Mouse (Mus musculus): ENCODE measurements around the gene Phlda2. TPM values are rescaled to one million over a fixed set of nuclear protein-coding genes. Genes with fewer than 3 reads are reported as not detected.

The Phlda2 gene
- polyA plus RNA-seq, 1 experiment from 2014 or later: 6.3 TPM

Other genes starting within 250 kb of the Phlda2 start
- gene Cdkn1c, start 42.1 kb downstream of the Phlda2 start, polyA plus RNA-seq (2014; fragmentation: Nextera tagmentation; extraction: Ambion mirVana): 2,410 and 2,543 TPM in 2 replicates
- 2.5 and 2.8 TPM in 2 replicates for gene Slc22a18, start 29.4 kb downstream of the Phlda2 start, polyA plus RNA-seq (2014; fragmentation: Nextera tagmentation; extraction: Ambion mirVana)
- gene Nap1l4, start 46.0 kb upstream of the Phlda2 start, polyA plus RNA-seq (2014; fragmentation: Nextera tagmentation; extraction: Ambion mirVana): 107 and 113 TPM in 2 replicates
- 49.2 and 52.2 TPM in 2 replicates for gene Cars, start 96.9 kb upstream of the Phlda2 start, polyA plus RNA-seq (2014; fragmentation: Nextera tagmentation; extraction: Ambion mirVana)
- 0.53 and 0.63 TPM in 2 replicates for gene Tnfrsf26, start 125.6 kb upstream of the Phlda2 start, polyA plus RNA-seq (2014; fragmentation: Nextera tagmentation; extraction: Ambion mirVana)
- gene Tnfrsf22, start 146.5 kb upstream of the Phlda2 start, polyA plus RNA-seq (2014; fragmentation: Nextera tagmentation; extraction: Ambion mirVana): 9.1 and 11.0 TPM in 2 replicates
- 5.3 and 7.0 TPM in 2 replicates for gene Tnfrsf23, start 182.7 kb upstream of the Phlda2 start, polyA plus RNA-seq (2014; fragmentation: Nextera tagmentation; extraction: Ambion mirVana)